Mouse (Mus musculus): ENCODE data around the gene Hist1h4h.
A peak's percentile ranks its signal among the peaks of the same experiment; 100 is the strongest.
"Not testable (repeated sequence)": the region's sequence is repeated elsewhere in the genome, so short reads cannot be mapped to it uniquely, and the experiment has no call there.

Hist1h4h gene

GRCm38 (mm10) chr13:23554925-23555838 lies 24.3 kb downstream of the Hist1h4h start:
- peak; percentile 73 for DNase-seq (ENCODE audit: low read depth, low spot score)

- peak; percentile 87 for DNase-seq (ENCODE audit: low read depth, low spot score)
Measured at GRCm38 (mm10) chr13:23555839-23556416, 25.1 kb downstream of the Hist1h4h start.

- DNase-seq (ENCODE audit: low read depth, low spot score) = no peak
Measured at GRCm38 (mm10) chr13:23556906-23557305, 26.1 kb downstream of the Hist1h4h start.

- DNase-seq (ENCODE audit: low read depth, low spot score) = not testable (repeated sequence)
Measured at GRCm38 (mm10) chr13:23560699-23561098, 29.8 kb downstream of the Hist1h4h start.

- not testable (repeated sequence) for DNase-seq (ENCODE audit: low read depth, low spot score)
Measured at GRCm38 (mm10) chr13:23561531-23561882, 30.7 kb downstream of the Hist1h4h start.

GRCm38 (mm10) chr13:23561883-23562659 lies 31.2 kb downstream of the Hist1h4h start, which contains the start of gene Hist1h3e:
TSS of gene Hist1h3e (minus strand) at chr13:23562369.
- DNase-seq (ENCODE audit: low read depth, low spot score) = peak; percentile 98

GRCm38 (mm10) chr13:23562699-23563462 lies 32.0 kb downstream of the Hist1h4h start:
- peak; percentile 46 for DNase-seq (ENCODE audit: low read depth, low spot score)

GRCm38 (mm10) chr13:23564482-23564881 lies 33.6 kb downstream of the Hist1h4h start:
- no peak for DNase-seq (ENCODE audit: low read depth, low spot score)

GRCm38 (mm10) chr13:23570261-23571021 lies 39.6 kb downstream of the Hist1h4h start:
- not testable (repeated sequence) for DNase-seq (ENCODE audit: low read depth, low spot score)

GRCm38 (mm10) chr13:23571022-23571503 lies 40.2 kb downstream of the Hist1h4h start, which contains the start of the genes Hist1h2ae and Hist1h2bg:
TSS of gene Hist1h2ae (minus strand) at chr13:23571220.
TSS of gene Hist1h2bg (plus strand) at chr13:23571396.
- peak; percentile 92 for DNase-seq (ENCODE audit: low read depth, low spot score)

- not testable (repeated sequence) for DNase-seq (ENCODE audit: low read depth, low spot score)
Measured at GRCm38 (mm10) chr13:23571504-23572217, 40.8 kb downstream of the Hist1h4h start.

- DNase-seq (ENCODE audit: low read depth, low spot score) = no peak
Measured at GRCm38 (mm10) chr13:23572218-23573033, 41.6 kb downstream of the Hist1h4h start.

- not testable (repeated sequence) for DNase-seq (ENCODE audit: low read depth, low spot score)
Measured at GRCm38 (mm10) chr13:23573034-23573897, 42.4 kb downstream of the Hist1h4h start.

- DNase-seq (ENCODE audit: low read depth, low spot score) = peak; percentile 91
Measured at GRCm38 (mm10) chr13:23573898-23574524, 43.2 kb downstream of the Hist1h4h start, which contains the start of the genes Hist1h2bf and Hist1h2ad. TSS of gene Hist1h2bf (minus strand) at chr13:23574196. TSS of gene Hist1h2ad (plus strand) at chr13:23574381.

GRCm38 (mm10) chr13:23574546-23575170 lies 43.8 kb downstream of the Hist1h4h start:
- DNase-seq (ENCODE audit: low read depth, low spot score) = not testable (repeated sequence)

- DNase-seq (ENCODE audit: low read depth, low spot score) = peak; percentile 71
Measured at GRCm38 (mm10) chr13:23575271-23575851, 44.5 kb downstream of the Hist1h4h start, which contains the start of gene Hist1h3d. TSS of gene Hist1h3d (plus strand) at chr13:23575763.
